ENCODE assay signal across 8 mouse cellular contexts in genomic region chr5:145140611-145141010, GRCm38 (mm10). TPM values are rescaled to one million over a fixed set of nuclear protein-coding genes. Genes with fewer than 3 reads are reported as not detected.
A peak's percentile ranks its signal among the peaks of the same experiment; 100 is the strongest.
DNase-seq lines count a peak whose midpoint lies in the region; ATAC-seq and TF ChIP-seq lines count a peak whose summit lies in the region.

No protein-coding gene starts in this region.

- H3K27me3 ChIP-seq in heart, embryonic 15.5 days, result no peaks in the 10 kb centered on the region
- H3K27me3 ChIP-seq in liver, embryonic 15.5 days, result no peaks in the 10 kb centered on the region
- H3K27me3 ChIP-seq in stomach, postnatal 0 days (ENCODE audit: control insufficient read depth, insufficient read depth, low read length), result no peaks in the 10 kb centered on the region

- WGBS in lung, adult 2 months, result under 1% methylated on average over 18 of the region's 18 CpGs
- WGBS in heart, embryonic 15.5 days, result under 1% methylated on average over 18 of the region's 18 CpGs
- under 1% methylated on average over 18 of the region's 18 CpGs for WGBS in liver, embryonic 15.5 days (ENCODE audit: insufficient replicate concordance)
- under 1% methylated on average over 18 of the region's 18 CpGs for WGBS in stomach, postnatal 0 days

- ATAC-seq in heart, embryonic 15.5 days (replicated peaks; ENCODE audit: insufficient number of reproducible peaks, insufficient read depth, low FRiP score, low read depth), result no peak
- peak; percentile 31 for ATAC-seq in liver, embryonic 15.5 days (ENCODE audit: insufficient read depth)
- ATAC-seq in stomach, postnatal 0 days (ENCODE audit: low FRiP score, low TSS enrichment), result peak; percentile 18; the same call in 1 of the 2 replicates

- peak overlapping the region; percentile 88 for H3K9ac ChIP-seq in heart, embryonic 15.5 days
- H3K9ac ChIP-seq in liver, embryonic 15.5 days, result peak overlapping the region; percentile 91
- peak overlapping the region; percentile 88 for H3K9ac ChIP-seq in stomach, postnatal 0 days (ENCODE audit: low read length)

- H3K36me3 ChIP-seq in heart, embryonic 15.5 days, result peaks cover 56% of the 10 kb centered on the region
- peaks cover 57% of the 10 kb centered on the region for H3K36me3 ChIP-seq in liver, embryonic 15.5 days (replicated peaks)
- H3K36me3 ChIP-seq in stomach, postnatal 0 days (ENCODE audit: control insufficient read depth, insufficient read depth, low read length), result peaks cover 22% of the 10 kb centered on the region

- no peaks in the 10 kb centered on the region for H3K9me3 ChIP-seq in heart, embryonic 15.5 days (replicated peaks)
- H3K9me3 ChIP-seq in liver, embryonic 15.5 days (replicated peaks), result no peaks in the 10 kb centered on the region
- H3K9me3 ChIP-seq in stomach, postnatal 0 days (ENCODE audit: control insufficient read depth, low read length), result no peaks in the 10 kb centered on the region

- H3K4me3 ChIP-seq in lung, adult 2 months (replicated peaks; ENCODE audit: extremely low read depth, low read depth, low read length), result peak overlapping the region; percentile 97
- H3K4me3 ChIP-seq in heart, embryonic 15.5 days, result peak overlapping the region; percentile 83
- H3K4me3 ChIP-seq in liver, embryonic 15.5 days (replicated peaks), result peak overlapping the region; percentile 90
- H3K4me3 ChIP-seq in stomach, postnatal 0 days (ENCODE audit: low read depth, low read length), result peak overlapping the region; percentile 87

- no peak for TF ChIP-seq CTCF in lung, adult 2 months (IDR thresholded peaks at IDR 0.05; ENCODE audit: insufficient read depth, low read length)
- no peak for TF ChIP-seq CTCF in stomach, postnatal 0 days (IDR thresholded peaks at IDR 0.05; ENCODE audit: low read depth)

- DNase-seq in lung, adult 2 months, result no peak
- no peak for DNase-seq in lung, postnatal 36 days
- peak; percentile 39 for DNase-seq in cerebellum, adult 9-10 months
- DNase-seq in stomach, postnatal 0 days (ENCODE audit: low spot score), result no peak
- no peak for DNase-seq in urinary bladder, adult 2 months (ENCODE audit: low spot score)
- no peak for DNase-seq in frontal cortex, postnatal 25 days (ENCODE audit: low spot score in 2 of 2)

- H3K4me2 ChIP-seq in heart, embryonic 15.5 days, result peak overlapping the region; percentile 75
- H3K4me2 ChIP-seq in liver, embryonic 15.5 days, result peak overlapping the region; percentile 80
- peak overlapping the region; percentile 74 for H3K4me2 ChIP-seq in stomach, postnatal 0 days (replicated peaks; ENCODE audit: low read depth)

- peak overlapping the region; percentile 92 for H3K27ac ChIP-seq in heart, embryonic 15.5 days
- H3K27ac ChIP-seq in liver, embryonic 15.5 days (replicated peaks), result peak overlapping the region; percentile 93
- peak overlapping the region; percentile 78 for H3K27ac ChIP-seq in stomach, postnatal 0 days (replicated peaks)

- TF ChIP-seq POLR2A in lung, adult 2 months (IDR thresholded peaks at IDR 0.05; ENCODE audit: borderline replicate concordance, extremely low read depth, low read depth, low read length), result no peak

- TF ChIP-seq EP300 in stomach, postnatal 0 days (optimal IDR thresholded peaks at IDR 0.05), result no peak

- H3K4me1 ChIP-seq in lung, adult 2 months (ENCODE audit: control insufficient read depth, insufficient read depth, low read length), result peaks cover 2% of the 10 kb centered on the region; the same call in 1 of the 2 replicates
- H3K4me1 ChIP-seq in heart, embryonic 15.5 days (replicated peaks), result peaks cover 30% of the 10 kb centered on the region
- peaks cover 46% of the 10 kb centered on the region for H3K4me1 ChIP-seq in liver, embryonic 15.5 days (replicated peaks)
- H3K4me1 ChIP-seq in stomach, postnatal 0 days (replicated peaks; ENCODE audit: control insufficient read depth, insufficient read depth), result no peaks in the 10 kb centered on the region; the same call in 1 of the 2 replicates

RNA-seq across cellular contexts. Expression of gene Bud31, which starts 0.4 kb away (rescaled TPM):
- 33.1 and 33.9 TPM in 2 replicates for polyA plus RNA-seq in lung, adult 2 months (2012; rRNA removed)
- 113 and 116 TPM in 2 replicates for polyA plus RNA-seq in heart, embryonic 15.5 days (2015; fragmentation: Nextera tagmentation; extraction: Ambion mirVana)
- polyA plus RNA-seq in liver, embryonic 15.5 days (2015; fragmentation: Nextera tagmentation; extraction: Ambion mirVana), result 121 and 128 TPM in 2 replicates
- 128 and 129 TPM in 2 replicates for polyA plus RNA-seq in stomach, postnatal 0 days (2015; fragmentation: Nextera tagmentation; extraction: Ambion mirVana)
- polyA plus RNA-seq in urinary bladder, adult 2 months (2012; rRNA removed), result 80.5 and 98.6 TPM in 2 replicates

RNA-seq across cellular contexts. Expression of gene Pdap1, which starts 0.6 kb away (rescaled TPM):
- 18.4 and 23.4 TPM in 2 replicates for polyA plus RNA-seq in lung, adult 2 months (2012; rRNA removed)
- 52.1 and 65.4 TPM in 2 replicates for polyA plus RNA-seq in heart, embryonic 15.5 days (2015; fragmentation: Nextera tagmentation; extraction: Ambion mirVana)
- 28.8 and 36.5 TPM in 2 replicates for polyA plus RNA-seq in liver, embryonic 15.5 days (2015; fragmentation: Nextera tagmentation; extraction: Ambion mirVana)
- polyA plus RNA-seq in stomach, postnatal 0 days (2015; fragmentation: Nextera tagmentation; extraction: Ambion mirVana), result 51.1 and 62.0 TPM in 2 replicates
- 51.4 and 62.5 TPM in 2 replicates for polyA plus RNA-seq in urinary bladder, adult 2 months (2012; rRNA removed)

RNA-seq across cellular contexts. Expression of gene Ptcd1, which starts 26.3 kb away (rescaled TPM):
- 10.2 and 10.5 TPM in 2 replicates for polyA plus RNA-seq in lung, adult 2 months (2012; rRNA removed)
- polyA plus RNA-seq in heart, embryonic 15.5 days (2015; fragmentation: Nextera tagmentation; extraction: Ambion mirVana), result 11.9 and 15.8 TPM in 2 replicates
- polyA plus RNA-seq in liver, embryonic 15.5 days (2015; fragmentation: Nextera tagmentation; extraction: Ambion mirVana), result 7.7 and 8.8 TPM in 2 replicates
- polyA plus RNA-seq in stomach, postnatal 0 days (2015; fragmentation: Nextera tagmentation; extraction: Ambion mirVana), result 8.3 and 9.1 TPM in 2 replicates
- 12.9 TPM in 2 replicates for polyA plus RNA-seq in urinary bladder, adult 2 months (2012; rRNA removed)

RNA-seq across cellular contexts. Expression of gene Cpsf4, which starts 26.4 kb away (rescaled TPM):
- polyA plus RNA-seq in lung, adult 2 months (2012; rRNA removed), result 22.6 and 23.5 TPM in 2 replicates
- 20.9 and 28.2 TPM in 2 replicates for polyA plus RNA-seq in heart, embryonic 15.5 days (2015; fragmentation: Nextera tagmentation; extraction: Ambion mirVana)
- polyA plus RNA-seq in liver, embryonic 15.5 days (2015; fragmentation: Nextera tagmentation; extraction: Ambion mirVana), result 24.4 and 25.1 TPM in 2 replicates
- polyA plus RNA-seq in stomach, postnatal 0 days (2015; fragmentation: Nextera tagmentation; extraction: Ambion mirVana), result 19.1 and 19.6 TPM in 2 replicates
- 20.4 and 25.4 TPM in 2 replicates for polyA plus RNA-seq in urinary bladder, adult 2 months (2012; rRNA removed)

RNA-seq across cellular contexts. Expression of gene Arpc1b, which starts 26.6 kb away (rescaled TPM):
- polyA plus RNA-seq in lung, adult 2 months (2012; rRNA removed), result 492 and 519 TPM in 2 replicates
- polyA plus RNA-seq in heart, embryonic 15.5 days (2015; fragmentation: Nextera tagmentation; extraction: Ambion mirVana), result 214 and 308 TPM in 2 replicates
- polyA plus RNA-seq in liver, embryonic 15.5 days (2015; fragmentation: Nextera tagmentation; extraction: Ambion mirVana), result 185 and 195 TPM in 2 replicates
- polyA plus RNA-seq in stomach, postnatal 0 days (2015; fragmentation: Nextera tagmentation; extraction: Ambion mirVana), result 283 and 304 TPM in 2 replicates
- 410 and 483 TPM in 2 replicates for polyA plus RNA-seq in urinary bladder, adult 2 months (2012; rRNA removed)
